Mouse (Mus musculus) bone marrow, adult 2 months (tissue): ENCODE results near the gene Zfp839.

Experiments
- CTCF ChIP-seq: fragments of 200-500 bp; IDR thresholded peaks from 2 replicates; pipeline ENCODE4 v1.5.1; 2011; ENCODE audit warnings: low read length, control low read depth; ENCODE audit not compliant: control insufficient read depth, insufficient read depth
- POLR2A ChIP-seq: fragments of 200-500 bp; IDR thresholded peaks from 2 replicates; pipeline ENCODE4 v1.6.1; 2011; ENCODE audit warnings: low read depth, mild to moderate bottlenecking, control low read depth, low read length, borderline replicate concordance; ENCODE audit not compliant: control insufficient read depth

- no peak for TF ChIP-seq POLR2A
- TF ChIP-seq CTCF, result no peak
Measured at GRCm38 (mm10) chr12:110802674-110803297, 47.3 kb upstream of the Zfp839 start.
